Mouse (Mus musculus): Measurements from ENCODE around the gene Trmt44. TPM values are rescaled to one million over a fixed set of nuclear protein-coding genes. Genes with fewer than 3 reads are reported as not detected.
A peak's percentile ranks its signal among the peaks of the same experiment; 100 is the strongest.

Trmt44 gene
- 5.1 TPM for polyA plus RNA-seq (2012; fragmentation: generic; extraction: Trizol)

- Histone ChIP-seq H3K79me2 (ENCODE audit: control insufficient read depth, insufficient read depth) (peaks cover 6% of the 10 kb centered on the region), H3K36me3 (ENCODE audit: control insufficient read depth, insufficient read depth) (peaks cover 18% of the 10 kb centered on the region), H3K4me2 (ENCODE audit: low read depth) (peak within 1 kb of the TSS; percentile 97), H3ac (ENCODE audit: control insufficient read depth, insufficient read length) (peak within 1 kb of the TSS; percentile 87), H3K27me3 (ENCODE audit: control insufficient read depth, insufficient read depth, insufficient read length) (no peaks in the 10 kb centered on the region), H3K4me3 (peak within 1 kb of the TSS; percentile 76)
- TF ChIP-seq CEBPB (IDR thresholded peaks at IDR 0.05; ENCODE audit: insufficient read depth, poor library complexity, severe bottlenecking) = no peak
- TF ChIP-seq USF1 (IDR thresholded peaks at IDR 0.05; ENCODE audit: low read depth) = no peak
- TF ChIP-seq MYOG (IDR thresholded peaks at IDR 0.05; ENCODE audit: control insufficient read depth in 1 of 3, insufficient read depth in 1 of 3, insufficient read length in 2 of 3, low read depth in 2 of 3) = no peak
- no peak for TF ChIP-seq TCF3 (IDR thresholded peaks at IDR 0.05; ENCODE audit: insufficient read length, low read depth)
- no peak for TF ChIP-seq MAX (IDR thresholded peaks at IDR 0.05; ENCODE audit: low read depth)
- peak; percentile 91 for TF ChIP-seq POLR2A (IDR thresholded peaks at IDR 0.05; ENCODE audit: insufficient read length, low read depth)
- no peak for TF ChIP-seq MYOD1 (IDR thresholded peaks at IDR 0.05; ENCODE audit: control insufficient read depth in 1 of 3, insufficient read length in 2 of 3, low read depth in 2 of 3)
- TF ChIP-seq POLR2AphosphoS2 (IDR thresholded peaks at IDR 0.05; ENCODE audit: insufficient read length, low read depth) = peak; percentile 80
- no peak for TF ChIP-seq REST (IDR thresholded peaks at IDR 0.05; ENCODE audit: insufficient read depth, insufficient read length)
- TF ChIP-seq TCF12 (IDR thresholded peaks at IDR 0.05; ENCODE audit: insufficient read depth, poor library complexity, severe bottlenecking) = no peak
- peak; percentile 78 for TF ChIP-seq SRF (IDR thresholded peaks at IDR 0.05; ENCODE audit: control insufficient read depth, insufficient read length, low read depth)
- TF ChIP-seq E2F4 (IDR thresholded peaks at IDR 0.05; ENCODE audit: insufficient read depth) = peak; percentile 65
These were observed at the start of gene Trmt44 for GRCm38 (mm10) chr5:35574653-35575599. TSS of gene Trmt44 (minus strand) at chr5:35575070.

- no peaks in the 10 kb centered on the region for H3K27me3 ChIP-seq (ENCODE audit: control insufficient read depth, insufficient read depth, insufficient read length)
- no peak for TF ChIP-seq TCF12 (IDR thresholded peaks at IDR 0.05; ENCODE audit: insufficient read depth, poor library complexity, severe bottlenecking)
- TF ChIP-seq POLR2A (IDR thresholded peaks at IDR 0.05; ENCODE audit: insufficient read length, low read depth) = no peak
- TF ChIP-seq MYOG (IDR thresholded peaks at IDR 0.05; ENCODE audit: control insufficient read depth in 1 of 3, insufficient read depth in 1 of 3, insufficient read length in 2 of 3, low read depth in 2 of 3) = no peak
- no peak for TF ChIP-seq USF1 (IDR thresholded peaks at IDR 0.05; ENCODE audit: low read depth)
- TF ChIP-seq POLR2AphosphoS2 (IDR thresholded peaks at IDR 0.05; ENCODE audit: insufficient read length, low read depth) = no peak
These were observed 49.0 kb upstream of the Trmt44 start for GRCm38 (mm10) chr5:35623831-35624230.

GRCm38 (mm10) chr5:35621114-35621513, 46.2 kb upstream of the Trmt44 start:
- H3K79me2 ChIP-seq (ENCODE audit: control insufficient read depth, insufficient read depth) = no peaks in the 10 kb centered on the region
- H3K4me2 ChIP-seq (ENCODE audit: low read depth) = no peak overlapping the region
- peak in 1 of 3 experiments; percentile 5 for TF ChIP-seq MYOD1 (IDR thresholded peaks at IDR 0.05; ENCODE audit: control insufficient read depth in 1 of 3, insufficient read length in 2 of 3, low read depth in 2 of 3)
- TF ChIP-seq CEBPB (IDR thresholded peaks at IDR 0.05; ENCODE audit: insufficient read depth, poor library complexity, severe bottlenecking) = no peak
- H3K27me3 ChIP-seq (ENCODE audit: control insufficient read depth, insufficient read depth, insufficient read length) = no peaks in the 10 kb centered on the region
- no peak overlapping the region for H3K4me3 ChIP-seq
- no peaks in the 10 kb centered on the region for H3K36me3 ChIP-seq (ENCODE audit: control insufficient read depth, insufficient read depth)
- H3ac ChIP-seq (ENCODE audit: control insufficient read depth, insufficient read length) = no peak overlapping the region

More at GRCm38 (mm10) chr5:35623831-35624230, 49.0 kb upstream of the Trmt44 start:
- Histone ChIP-seq H3K4me2 (ENCODE audit: low read depth) (no peak overlapping the region), H3K36me3 (ENCODE audit: control insufficient read depth, insufficient read depth) (no peaks in the 10 kb centered on the region), H3ac (ENCODE audit: control insufficient read depth, insufficient read length) (no peak overlapping the region), H3K79me2 (ENCODE audit: control insufficient read depth, insufficient read depth) (no peaks in the 10 kb centered on the region), H3K4me3 (no peak overlapping the region)

GRCm38 (mm10) chr5:35616943-35617342, 42.1 kb upstream of the Trmt44 start:
- TF ChIP-seq MYOD1 (IDR thresholded peaks at IDR 0.05; ENCODE audit: control insufficient read depth in 1 of 3, insufficient read length in 2 of 3, low read depth in 2 of 3) (peak; percentile 76 to 95 (median 84)), CEBPB (IDR thresholded peaks at IDR 0.05; ENCODE audit: insufficient read depth, poor library complexity, severe bottlenecking) (no peak), MYOG (IDR thresholded peaks at IDR 0.05; ENCODE audit: control insufficient read depth in 1 of 3, insufficient read depth in 1 of 3, insufficient read length in 2 of 3, low read depth in 2 of 3) (peak in 2 of 3 experiments; percentile 79 to 86), TCF12 (IDR thresholded peaks at IDR 0.05; ENCODE audit: insufficient read depth, poor library complexity, severe bottlenecking) (peak; percentile 70)
- H3K27me3 ChIP-seq (ENCODE audit: control insufficient read depth, insufficient read depth, insufficient read length) = no peaks in the 10 kb centered on the region
- H3K36me3 ChIP-seq (ENCODE audit: control insufficient read depth, insufficient read depth) = no peaks in the 10 kb centered on the region
- H3K4me3 ChIP-seq = no peak overlapping the region
- no peak overlapping the region for H3ac ChIP-seq (ENCODE audit: control insufficient read depth, insufficient read length)
- H3K79me2 ChIP-seq (ENCODE audit: control insufficient read depth, insufficient read depth) = no peaks in the 10 kb centered on the region
- H3K4me2 ChIP-seq (ENCODE audit: low read depth) = peak overlapping the region; percentile 43

GRCm38 (mm10) chr5:35612722-35613121, 37.9 kb upstream of the Trmt44 start:
- Histone ChIP-seq H3K79me2 (ENCODE audit: control insufficient read depth, insufficient read depth) (no peaks in the 10 kb centered on the region), H3K36me3 (ENCODE audit: control insufficient read depth, insufficient read depth) (no peaks in the 10 kb centered on the region), H3K27me3 (ENCODE audit: control insufficient read depth, insufficient read depth, insufficient read length) (no peaks in the 10 kb centered on the region), H3K4me3 (no peak overlapping the region), H3ac (ENCODE audit: control insufficient read depth, insufficient read length) (no peak overlapping the region), H3K4me2 (ENCODE audit: low read depth) (no peak overlapping the region)
- TF ChIP-seq REST (IDR thresholded peaks at IDR 0.05; ENCODE audit: insufficient read depth, insufficient read length) = no peak
- peak in 2 of 3 experiments; percentile 67 to 75 for TF ChIP-seq MYOD1 (IDR thresholded peaks at IDR 0.05; ENCODE audit: control insufficient read depth in 1 of 3, insufficient read length in 2 of 3, low read depth in 2 of 3)
- no peak for TF ChIP-seq TCF12 (IDR thresholded peaks at IDR 0.05; ENCODE audit: insufficient read depth, poor library complexity, severe bottlenecking)
- no peak for TF ChIP-seq POLR2AphosphoS2 (IDR thresholded peaks at IDR 0.05; ENCODE audit: insufficient read length, low read depth)
- peak in 1 of 3 experiments; percentile 50 for TF ChIP-seq MYOG (IDR thresholded peaks at IDR 0.05; ENCODE audit: control insufficient read depth in 1 of 3, insufficient read depth in 1 of 3, insufficient read length in 2 of 3, low read depth in 2 of 3)
- TF ChIP-seq SRF (IDR thresholded peaks at IDR 0.05; ENCODE audit: control insufficient read depth, insufficient read length, low read depth) = no peak
- no peak for TF ChIP-seq TCF3 (IDR thresholded peaks at IDR 0.05; ENCODE audit: insufficient read length, low read depth)
- no peak for TF ChIP-seq POLR2A (IDR thresholded peaks at IDR 0.05; ENCODE audit: insufficient read length, low read depth)
- TF ChIP-seq E2F4 (IDR thresholded peaks at IDR 0.05; ENCODE audit: insufficient read depth) = no peak
- no peak for TF ChIP-seq USF1 (IDR thresholded peaks at IDR 0.05; ENCODE audit: low read depth)
- TF ChIP-seq MAX (IDR thresholded peaks at IDR 0.05; ENCODE audit: low read depth) = no peak
- no peak for TF ChIP-seq CEBPB (IDR thresholded peaks at IDR 0.05; ENCODE audit: insufficient read depth, poor library complexity, severe bottlenecking)
